Mouse (Mus musculus): ENCODE data around the gene Ly9. TPM values are rescaled to one million over a fixed set of nuclear protein-coding genes. Genes with fewer than 3 reads are reported as not detected.

Gene Ly9
- polyA plus RNA-seq, 1 experiment from 2014 or later: not detected

GRCm38 (mm10) chr1:171568436-171568835 is 38.8 kb downstream of the Ly9 start:
- H3K27ac ChIP-seq: no peak overlapping the region
- WGBS: 47% methylated on average over 2 of the region's 2 CpGs
- no peak for ATAC-seq
- no peak overlapping the region for H3K4me3 ChIP-seq (replicated peaks)
- no peaks in the 10 kb centered on the region for H3K36me3 ChIP-seq
- H3K4me1 ChIP-seq (replicated peaks): no peaks in the 10 kb centered on the region
- no peaks in the 10 kb centered on the region for H3K9me3 ChIP-seq
- no peak overlapping the region for H3K4me2 ChIP-seq (replicated peaks)
- no peak overlapping the region for H3K9ac ChIP-seq (replicated peaks)
- H3K27me3 ChIP-seq: no peaks in the 10 kb centered on the region

GRCm38 (mm10) chr1:171566777-171567176 is 40.4 kb downstream of the Ly9 start:
- no peak overlapping the region for H3K27ac ChIP-seq
- no peak overlapping the region for H3K4me2 ChIP-seq (replicated peaks)
- H3K27me3 ChIP-seq: no peaks in the 10 kb centered on the region
- H3K4me1 ChIP-seq (replicated peaks): no peaks in the 10 kb centered on the region
- no peak overlapping the region for H3K9ac ChIP-seq (replicated peaks)
- H3K36me3 ChIP-seq: no peaks in the 10 kb centered on the region
- ATAC-seq: 0 out of 2 replicates have a peak, but pooled peaks have one; percentile 56
- no peaks in the 10 kb centered on the region for H3K9me3 ChIP-seq
- 27% methylated on average over 8 of the region's 8 CpGs for WGBS
- no peak overlapping the region for H3K4me3 ChIP-seq (replicated peaks)

DNA sequence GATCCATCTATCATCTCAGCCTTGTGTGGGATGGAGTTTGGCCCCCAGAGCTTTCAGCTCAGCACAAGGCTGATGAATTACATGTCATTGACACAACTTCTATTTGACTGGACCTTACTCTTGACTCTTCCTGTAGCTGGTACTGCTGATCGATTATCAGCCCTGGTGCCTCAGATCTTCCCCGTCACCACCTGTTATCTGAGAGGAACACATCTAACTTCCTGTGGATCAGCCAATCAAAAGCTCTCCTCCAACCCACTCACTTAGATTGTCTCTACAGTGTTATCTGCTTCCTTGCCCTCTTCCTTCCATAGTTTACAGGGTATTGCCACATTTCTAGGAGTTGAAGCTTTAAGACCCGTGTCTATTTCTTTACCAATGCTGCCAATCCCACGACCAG is 41.3 kb downstream of the Ly9 start:
- ATAC-seq: no peak
- Histone ChIP-seq H3K9ac (replicated peaks) (no peak overlapping the region), H3K4me2 (replicated peaks) (no peak overlapping the region), H3K4me3 (replicated peaks) (no peak overlapping the region), H3K27me3 (no peaks in the 10 kb centered on the region), H3K27ac (no peak overlapping the region), H3K9me3 (no peaks in the 10 kb centered on the region), H3K4me1 (replicated peaks) (no peaks in the 10 kb centered on the region), H3K36me3 (no peaks in the 10 kb centered on the region)
- WGBS: 80% methylated on average over 4 of the region's 4 CpGs

GRCm38 (mm10) chr1:171564247-171564646 is 43.0 kb downstream of the Ly9 start:
- Histone ChIP-seq H3K4me2 (replicated peaks) (no peak overlapping the region), H3K9me3 (no peaks in the 10 kb centered on the region), H3K27me3 (no peaks in the 10 kb centered on the region), H3K4me1 (replicated peaks) (no peaks in the 10 kb centered on the region), H3K27ac (no peak overlapping the region), H3K36me3 (no peaks in the 10 kb centered on the region), H3K9ac (replicated peaks) (no peak overlapping the region), H3K4me3 (replicated peaks) (no peak overlapping the region)
- WGBS: 60% methylated on average over 3 of the region's 3 CpGs
- ATAC-seq: no peak; the same call in 1 of the 2 replicates

DNA sequence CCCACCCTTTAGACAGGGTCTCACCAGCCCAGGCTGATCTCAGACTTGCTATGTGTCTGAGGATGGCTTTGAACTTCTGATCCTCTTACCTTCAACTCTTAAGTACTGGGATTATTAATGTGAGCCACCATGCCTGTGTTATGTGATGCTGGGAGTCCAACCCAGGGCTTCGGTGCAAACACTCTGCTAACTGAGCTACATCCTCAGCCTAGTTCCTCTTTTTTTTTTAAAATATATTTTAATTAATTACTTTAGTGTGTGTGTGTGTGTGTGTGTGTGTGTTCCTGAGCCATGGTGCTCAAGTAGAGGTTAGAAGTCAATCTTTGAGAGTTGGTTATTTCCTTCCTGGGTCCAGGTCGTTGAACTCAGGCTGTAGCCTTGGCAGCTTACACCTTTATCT is 44.2 kb downstream of the Ly9 start:
- Histone ChIP-seq H3K4me1 (replicated peaks) (no peaks in the 10 kb centered on the region), H3K9ac (replicated peaks) (no peak overlapping the region), H3K4me3 (replicated peaks) (no peak overlapping the region), H3K4me2 (replicated peaks) (no peak overlapping the region), H3K9me3 (no peaks in the 10 kb centered on the region), H3K27me3 (no peaks in the 10 kb centered on the region), H3K36me3 (no peaks in the 10 kb centered on the region), H3K27ac (no peak overlapping the region)
- ATAC-seq: no peak
- 92% methylated on average over 2 of the region's 2 CpGs for WGBS

DNA sequence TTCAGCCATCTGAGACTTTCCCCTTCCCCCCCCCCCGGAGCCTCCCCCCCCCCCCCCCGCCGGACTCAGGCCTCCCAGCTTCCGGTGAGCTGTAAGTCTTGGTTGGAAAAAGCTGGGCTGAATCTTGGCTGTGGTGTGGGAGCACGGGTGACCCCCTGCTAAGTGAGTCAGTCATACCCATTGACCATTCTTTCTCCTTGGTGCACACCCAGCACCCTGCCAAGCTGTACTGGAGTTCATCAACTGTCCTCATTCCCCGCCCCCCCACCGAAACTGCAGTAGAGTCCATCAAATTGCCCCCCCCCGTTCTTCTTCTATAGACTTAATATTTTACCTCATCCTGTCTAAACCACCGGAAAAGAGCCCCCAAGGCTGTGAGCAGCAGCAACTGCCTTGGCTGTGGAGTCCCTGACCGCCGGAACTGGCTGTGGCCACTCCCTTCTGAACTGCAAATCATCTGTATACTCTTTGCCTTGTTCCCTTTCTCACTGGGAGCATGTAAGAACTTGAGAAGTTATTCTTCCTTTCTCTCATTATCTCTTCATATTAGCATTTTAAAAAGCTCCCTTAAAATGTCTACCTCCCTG is 45.5 kb downstream of the Ly9 start:
- Histone ChIP-seq H3K27ac (no peak overlapping the region), H3K4me1 (replicated peaks) (no peaks in the 10 kb centered on the region), H3K9me3 (no peaks in the 10 kb centered on the region), H3K27me3 (no peaks in the 10 kb centered on the region), H3K36me3 (no peaks in the 10 kb centered on the region), H3K9ac (replicated peaks) (no peak overlapping the region), H3K4me3 (replicated peaks) (no peak overlapping the region), H3K4me2 (replicated peaks) (no peak overlapping the region)
- 73% methylated on average over 7 of the region's 11 CpGs for WGBS
- ATAC-seq: no peak

DNA sequence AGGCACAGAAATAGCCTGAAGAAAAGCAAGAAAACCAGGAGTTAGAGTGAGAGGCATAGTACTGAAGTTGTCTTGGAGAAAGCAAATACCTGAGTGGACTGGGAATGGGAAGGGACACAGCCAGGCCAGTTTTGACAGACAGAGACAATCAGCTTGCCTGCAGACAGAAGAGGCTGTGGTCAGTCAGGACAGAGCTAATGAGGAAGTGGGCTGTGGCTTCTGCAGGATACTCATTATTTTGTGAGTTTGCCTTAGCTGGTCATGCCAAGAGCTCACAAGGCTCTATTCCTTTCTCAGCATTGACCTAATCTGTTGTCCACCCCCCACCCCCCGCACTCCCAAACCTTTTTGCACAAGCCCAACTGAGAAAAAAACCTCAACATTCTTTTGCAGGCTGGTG is 46.0 kb downstream of the Ly9 start:
- H3K27me3 ChIP-seq: no peaks in the 10 kb centered on the region
- H3K9me3 ChIP-seq: no peaks in the 10 kb centered on the region
- H3K36me3 ChIP-seq: no peaks in the 10 kb centered on the region
- 78% methylated on average over 1 of the region's 1 CpGs for WGBS
- H3K27ac ChIP-seq: no peak overlapping the region
- H3K4me2 ChIP-seq (replicated peaks): no peak overlapping the region
- no peak overlapping the region for H3K9ac ChIP-seq (replicated peaks)
- H3K4me3 ChIP-seq (replicated peaks): no peak overlapping the region
- no peaks in the 10 kb centered on the region for H3K4me1 ChIP-seq (replicated peaks)
- ATAC-seq: no peak

DNA sequence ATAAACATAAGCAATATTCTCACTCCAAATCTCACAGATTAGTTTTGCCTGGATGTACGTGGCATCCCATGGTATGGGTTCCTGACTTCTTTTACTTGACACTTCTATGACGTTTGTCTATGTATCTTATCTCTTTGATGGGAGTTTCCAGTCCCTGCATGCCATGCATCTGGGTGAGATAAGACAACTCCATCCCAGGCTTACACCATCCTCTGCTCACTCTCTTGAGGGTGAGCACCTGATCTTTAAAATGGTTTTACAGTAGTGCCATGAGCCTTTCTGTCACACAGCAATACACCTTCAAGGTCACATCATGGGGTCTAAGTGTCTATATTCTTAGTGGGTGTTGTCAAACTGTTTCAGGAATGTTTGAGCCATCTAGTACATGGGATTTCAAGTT is 46.9 kb downstream of the Ly9 start:
- WGBS: 85% methylated on average over 2 of the region's 2 CpGs
- no peak for ATAC-seq
- H3K27ac ChIP-seq: no peak overlapping the region

DNA sequence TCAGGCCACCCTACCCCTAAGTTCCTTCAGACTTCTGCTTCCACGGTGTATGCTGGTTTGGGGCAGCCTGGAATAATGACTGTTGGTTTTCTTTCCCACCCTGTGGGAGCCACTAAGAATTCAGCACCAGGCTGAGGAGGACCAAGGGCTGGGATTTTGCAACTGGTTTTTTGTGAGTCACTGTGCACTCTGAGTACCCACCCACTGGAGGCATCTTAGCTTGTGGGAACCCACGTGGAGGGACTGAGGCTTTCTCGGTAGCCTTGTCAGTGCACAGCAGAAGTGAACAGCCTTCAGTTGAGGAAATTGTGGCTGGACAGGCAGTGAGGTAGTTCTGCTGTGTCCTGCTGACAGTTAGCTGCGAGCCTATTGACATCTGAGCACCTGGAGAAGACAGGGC is 48.3 kb downstream of the Ly9 start, which contains the start of gene Cd244a:
TSS of gene Cd244a (plus strand) at position 296 of the 400 bp plus-strand sequence.
- H3K9ac ChIP-seq (replicated peaks): no peak within 1 kb of the TSS
- no peaks in the 10 kb centered on the region for H3K27me3 ChIP-seq
- no peaks in the 10 kb centered on the region for H3K4me1 ChIP-seq (replicated peaks)
- ATAC-seq: no peak
- H3K4me2 ChIP-seq (replicated peaks): no peak within 1 kb of the TSS
- H3K4me3 ChIP-seq (replicated peaks): no peak within 1 kb of the TSS
- H3K27ac ChIP-seq: no peak within 1 kb of the TSS
- H3K36me3 ChIP-seq: no peaks in the 10 kb centered on the region
- 88% methylated on average over 4 of the region's 4 CpGs for WGBS
- H3K9me3 ChIP-seq: no peaks in the 10 kb centered on the region

More for the DNA sequence above, 46.9 kb downstream of the Ly9 start:
- no peak overlapping the region for H3K9ac ChIP-seq (replicated peaks)
- no peak overlapping the region for H3K4me2 ChIP-seq (replicated peaks)
- H3K9me3 ChIP-seq: no peaks in the 10 kb centered on the region
- H3K4me1 ChIP-seq (replicated peaks): no peaks in the 10 kb centered on the region
- H3K36me3 ChIP-seq: no peaks in the 10 kb centered on the region
- H3K4me3 ChIP-seq (replicated peaks): no peak overlapping the region
- no peaks in the 10 kb centered on the region for H3K27me3 ChIP-seq

DNA sequence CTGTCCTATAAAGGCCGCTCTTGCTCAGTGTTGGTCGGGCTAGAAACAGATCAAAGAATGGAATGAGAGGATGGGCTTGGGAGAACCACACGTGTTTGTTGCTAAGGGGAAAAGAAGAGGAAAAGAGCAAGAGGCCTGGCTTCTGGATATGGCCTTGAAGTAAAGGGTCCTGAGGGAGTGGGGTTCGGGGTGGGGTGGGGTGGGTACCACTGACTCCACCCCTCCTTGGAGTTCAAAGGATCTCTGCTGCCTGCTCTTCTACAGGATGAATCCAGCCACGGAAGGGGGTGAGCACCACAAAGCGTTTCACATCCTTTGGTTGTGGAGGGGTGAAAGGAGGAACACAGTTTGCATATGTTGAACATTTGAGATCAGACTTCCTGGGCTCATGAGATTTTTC is 48.8 kb downstream of the Ly9 start:
- no peaks in the 10 kb centered on the region for H3K9me3 ChIP-seq
- no peaks in the 10 kb centered on the region for H3K27me3 ChIP-seq
- ATAC-seq: no peak
- H3K4me2 ChIP-seq (replicated peaks): no peak overlapping the region
- 78% methylated on average over 6 of the region's 6 CpGs for WGBS
- no peaks in the 10 kb centered on the region for H3K36me3 ChIP-seq
- no peak overlapping the region for H3K9ac ChIP-seq (replicated peaks)
- H3K4me3 ChIP-seq (replicated peaks): no peak overlapping the region
- no peaks in the 10 kb centered on the region for H3K4me1 ChIP-seq (replicated peaks)
- H3K27ac ChIP-seq: no peak overlapping the region

- no peak for ATAC-seq
- Histone ChIP-seq H3K36me3 (no peaks in the 10 kb centered on the region), H3K4me3 (replicated peaks) (no peak overlapping the region), H3K27ac (no peak overlapping the region), H3K4me1 (replicated peaks) (no peaks in the 10 kb centered on the region), H3K4me2 (replicated peaks) (no peak overlapping the region), H3K9ac (replicated peaks) (no peak overlapping the region), H3K9me3 (no peaks in the 10 kb centered on the region), H3K27me3 (no peaks in the 10 kb centered on the region)
- 93% methylated on average over 2 of the region's 2 CpGs for WGBS
Observed at GRCm38 (mm10) chr1:171556366-171556765, 50.8 kb downstream of the Ly9 start.

DNA sequence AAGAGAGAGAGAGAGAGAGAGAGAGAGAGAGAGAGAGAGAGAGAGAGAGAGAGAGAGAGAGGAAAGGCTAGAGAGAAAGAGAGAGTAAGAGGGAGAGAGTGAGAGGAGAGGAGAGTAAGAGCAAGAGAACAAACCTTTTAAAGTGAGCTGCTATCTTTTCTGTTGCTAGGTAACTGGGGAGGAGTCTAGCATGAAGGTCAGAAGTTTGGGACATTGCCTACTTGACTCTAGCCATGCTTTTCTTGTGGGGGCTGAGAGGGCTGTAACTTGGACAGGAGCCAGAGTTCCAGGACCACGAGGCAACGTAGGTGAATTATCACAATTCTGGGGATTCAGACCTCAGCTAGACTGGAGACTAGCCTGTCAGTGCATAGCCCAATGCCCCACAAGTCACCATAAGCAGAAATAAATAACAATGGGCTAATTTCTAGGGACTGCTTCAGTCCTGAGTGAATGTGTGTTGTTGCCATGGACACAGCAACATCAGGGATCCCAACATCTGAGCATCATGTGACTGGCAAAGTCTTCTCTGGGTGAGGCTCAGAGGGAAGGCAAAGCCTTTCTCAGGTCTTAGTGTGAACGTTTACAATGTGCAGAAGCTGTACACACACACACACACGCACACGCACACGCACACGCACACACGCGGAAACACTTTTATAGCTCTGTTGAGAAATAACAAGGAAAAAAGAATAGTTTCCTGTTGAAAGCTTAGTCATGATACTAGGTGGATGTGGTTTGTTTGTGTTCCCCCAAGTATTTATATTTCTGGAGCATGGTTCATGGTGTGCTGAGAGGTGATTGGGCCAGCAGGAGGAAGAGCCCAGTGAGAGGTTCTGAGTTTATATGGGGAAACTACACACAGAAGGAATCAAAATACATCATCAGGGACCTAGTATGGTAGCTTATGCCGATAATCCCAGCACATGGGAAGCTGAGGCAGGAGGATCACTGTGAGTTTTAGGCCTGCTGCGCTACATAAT is 53.6 kb downstream of the Ly9 start:
- H3K4me1 ChIP-seq (replicated peaks): no peaks in the 10 kb centered on the region
- no peaks in the 10 kb centered on the region for H3K36me3 ChIP-seq
- 86% methylated on average over 11 of the region's 11 CpGs for WGBS
- H3K27me3 ChIP-seq: no peaks in the 10 kb centered on the region
- H3K9me3 ChIP-seq: no peaks in the 10 kb centered on the region
- no peak for ATAC-seq
- no peak overlapping the region for H3K9ac ChIP-seq (replicated peaks)
- no peak overlapping the region for H3K4me2 ChIP-seq (replicated peaks)
- H3K4me3 ChIP-seq (replicated peaks): no peak overlapping the region
- H3K27ac ChIP-seq: no peak overlapping the region
